Mouse (Mus musculus) kidney, adult 2 months (tissue): Measurements from ENCODE around the gene Trim11. TPM values are rescaled to one million over a fixed set of nuclear protein-coding genes. Genes with fewer than 3 reads are reported as not detected.

Source experiments
- DNase-seq: peaks from one replicate; pipeline ENCODE4 v3.0.0; 2021
- H3K27ac ChIP-seq: fragments of 200-500 bp; 2 replicates; pipeline ENCODE4 v1.5.1; 2012; ENCODE audit warnings: low read depth, low read length, control low read depth, inconsistent platforms; ENCODE audit not compliant: insufficient read depth
- H3K27me3 ChIP-seq: fragments of 200-500 bp; replicated peaks from 2 replicates; pipeline ENCODE4 v1.6.1; 2012; ENCODE audit warnings: mild to moderate bottlenecking, moderate library complexity, low read length, inconsistent platforms; ENCODE audit not compliant: control insufficient read depth, insufficient read depth
- H3K36me3 ChIP-seq: fragments of 200-500 bp; 2 replicates; pipeline ENCODE4 v1.6.1; 2012; ENCODE audit warnings: mild to moderate bottlenecking, moderate library complexity, low read length, inconsistent platforms; ENCODE audit not compliant: control insufficient read depth, insufficient read depth
- H3K4me1 ChIP-seq: fragments of 200-500 bp; 2 replicates; pipeline ENCODE4 v1.6.1; 2011; ENCODE audit warnings: low read length; ENCODE audit not compliant: control insufficient read depth, insufficient read depth
- H3K4me3 ChIP-seq: fragments of 200-500 bp; 2 replicates; pipeline ENCODE4 v1.5.1; 2011; ENCODE audit warnings: mild to moderate bottlenecking, low read depth, low read length, control low read depth; ENCODE audit not compliant: insufficient read depth
- CTCF ChIP-seq: fragments of 200-500 bp; conservative IDR thresholded peaks from 2 replicates; pipeline ENCODE4 v1.5.1; 2011; ENCODE audit warnings: low read depth, mild to moderate bottlenecking, control low read depth, low read length, moderate library complexity, mixed read lengths; ENCODE audit not compliant: insufficient read depth, insufficient read length
- POLR2A ChIP-seq: fragments of 200-500 bp; IDR thresholded peaks from one replicate; pipeline ENCODE4 v1.6.1; 2011; ENCODE audit warnings: low read depth, low read length, control low read depth
- WGBS: fragments of 180-500 bp; shearing (Covaris S2); methylation state at CpG from one replicate; pipeline ENCODE4 v1.1.7; 2018; 5-methylcytosine and 5-hydroxymethylcytosine counted together
- polyA plus RNA-seq: library from polyadenylated mRNA; depleted of rRNA; stranded (reverse); fragments of >200 nt; gene quantifications from 2 replicates; pipeline ENCODE4 v1.2.3, GENCODE M21; 2012

Trim11 gene
- polyA plus RNA-seq, 1 experiment, result 19.4 TPM

DNA sequence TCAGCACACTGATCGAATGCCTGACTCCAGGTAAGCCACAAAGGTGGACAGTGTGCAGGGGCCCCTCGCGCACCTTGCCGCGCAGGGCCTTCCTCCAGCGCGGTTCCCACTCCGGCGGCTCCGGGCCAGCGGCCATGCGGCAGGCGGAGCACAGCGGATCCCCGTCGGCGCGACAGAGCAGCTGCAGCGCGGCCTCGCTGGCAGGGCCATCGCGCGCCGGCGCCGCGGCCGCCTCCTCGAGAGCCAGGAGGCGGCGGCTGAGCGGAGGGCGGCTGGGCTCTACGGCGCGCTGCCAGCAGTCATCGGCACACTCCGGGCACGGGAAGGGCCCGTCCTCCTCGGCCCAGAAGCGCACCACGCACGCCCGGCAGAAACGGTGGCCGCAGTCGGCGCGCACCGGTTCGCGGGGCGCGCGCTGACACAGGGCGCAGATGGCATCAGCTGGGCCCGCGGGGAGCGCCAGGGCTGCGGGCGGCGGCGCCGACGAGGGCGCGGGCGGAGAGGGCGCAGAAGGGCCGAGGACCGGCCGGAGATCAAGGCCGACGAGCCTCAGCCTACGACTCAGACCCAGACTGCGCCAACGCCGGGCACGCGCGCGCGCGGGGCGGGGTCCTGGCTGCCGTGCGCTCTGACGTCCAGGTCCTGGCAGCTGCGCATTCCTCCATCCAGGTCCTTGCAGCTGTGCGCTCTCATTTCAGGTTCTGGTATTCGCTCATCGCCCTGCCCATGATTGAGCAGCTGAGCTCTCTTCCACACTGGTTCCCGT lies 39.4 kb upstream of the Trim11 start, which contains the start of gene Rnf187:
Gene Rnf187 (minus strand): TSS at position 595 of the 766 bp plus-strand sequence.
- TF ChIP-seq CTCF (0 out of 2 replicates have a peak, but pooled peaks have one; percentile 1), POLR2A (peak; percentile 79)
- WGBS, result under 1% methylated on average over 95 of the region's 95 CpGs
- peak; percentile 96 for DNase-seq
- Histone ChIP-seq H3K27me3 (no peaks in the 10 kb centered on the region), H3K27ac (peak within 1 kb of the TSS; percentile 60), H3K4me3 (peak within 1 kb of the TSS; percentile 90), H3K36me3 (peaks cover 2% of the 10 kb centered on the region; the same call in 1 of the 2 replicates), H3K4me1 (peaks cover 10% of the 10 kb centered on the region; the same call in 1 of the 2 replicates)

DNA sequence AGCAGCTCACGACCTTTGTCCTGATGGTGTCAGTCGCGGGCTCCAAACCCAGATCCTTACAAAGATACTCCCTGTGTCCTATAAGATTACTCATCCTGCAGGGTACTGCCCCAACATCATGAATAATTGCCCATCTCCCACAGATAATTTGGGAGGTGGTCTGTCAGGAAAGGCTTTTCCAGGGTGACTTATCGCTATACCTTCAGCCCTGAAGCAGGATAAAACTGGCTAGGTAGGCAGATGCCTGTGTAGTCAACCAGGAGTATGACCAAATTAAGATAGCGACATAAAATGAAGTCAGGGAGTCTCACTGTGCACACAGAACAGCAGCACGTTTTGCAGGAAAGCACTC lies 38.8 kb upstream of the Trim11 start:
- peaks cover 2% of the 10 kb centered on the region; the same call in 1 of the 2 replicates for H3K36me3 ChIP-seq
- WGBS, result 13% methylated on average over 6 of the region's 6 CpGs
- TF ChIP-seq CTCF (no peak), POLR2A (no peak)
- no peaks in the 10 kb centered on the region for H3K27me3 ChIP-seq
- peak overlapping the region; percentile 4; the same call in 1 of the 2 replicates for H3K4me3 ChIP-seq
- DNase-seq, result no peak
- peak overlapping the region; percentile 12; the same call in 1 of the 2 replicates for H3K27ac ChIP-seq
- H3K4me1 ChIP-seq, result peaks cover 10% of the 10 kb centered on the region; the same call in 1 of the 2 replicates

DNA sequence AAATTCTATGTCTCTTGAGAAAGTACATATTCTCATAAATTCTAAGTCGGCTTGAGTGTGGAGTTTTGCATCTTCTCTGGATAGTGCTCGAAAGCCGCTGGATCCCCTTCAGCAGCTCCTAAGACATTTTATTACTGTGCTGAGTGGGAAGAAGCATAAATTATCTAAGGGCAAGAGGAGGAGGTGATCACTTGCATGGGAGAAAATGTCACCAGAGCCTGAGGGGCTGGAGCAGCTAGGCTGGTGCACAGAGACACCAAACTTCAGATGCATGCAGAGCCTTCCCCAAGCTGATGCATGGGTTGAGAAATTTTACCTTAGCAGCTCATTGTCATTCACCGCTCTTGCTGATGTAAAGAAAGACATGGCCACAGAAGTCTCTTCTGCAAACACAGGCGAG lies 33.8 kb upstream of the Trim11 start:
- no peak for DNase-seq
- Histone ChIP-seq H3K4me1 (peaks cover 5% of the 10 kb centered on the region; the same call in 1 of the 2 replicates), H3K27ac (no peak overlapping the region), H3K27me3 (no peaks in the 10 kb centered on the region), H3K4me3 (no peak overlapping the region), H3K36me3 (no peaks in the 10 kb centered on the region)
- TF ChIP-seq POLR2A, result no peak
- TF ChIP-seq CTCF, result no peak
- 62% methylated on average over 5 of the region's 5 CpGs for WGBS

DNA sequence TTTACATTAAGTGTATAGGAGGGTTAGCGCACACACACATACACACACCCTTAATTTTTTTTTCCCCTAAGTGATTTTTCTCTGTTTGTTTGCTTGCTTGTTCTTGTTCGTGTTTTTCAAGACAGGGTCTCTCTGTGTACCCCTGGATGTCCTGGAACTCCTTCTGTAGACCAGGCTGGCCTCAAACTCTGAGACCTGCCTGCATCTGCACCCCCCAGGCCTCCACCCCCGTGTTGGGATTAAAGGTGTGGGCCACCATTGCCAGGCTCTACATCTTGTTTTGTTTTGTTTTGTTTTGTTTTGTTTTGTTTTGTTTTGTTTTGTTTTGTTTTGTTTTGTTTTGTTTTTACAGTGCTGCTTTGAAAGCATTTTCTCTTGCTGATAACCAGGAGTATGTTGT lies 30.6 kb upstream of the Trim11 start:
- Histone ChIP-seq H3K4me3 (no peak overlapping the region), H3K27me3 (no peaks in the 10 kb centered on the region; the same call in 1 of the 2 replicates), H3K36me3 (no peaks in the 10 kb centered on the region), H3K4me1 (peaks cover 5% of the 10 kb centered on the region; the same call in 1 of the 2 replicates), H3K27ac (no peak overlapping the region)
- 89% methylated on average over 3 of the region's 3 CpGs for WGBS
- TF ChIP-seq CTCF, result no peak
- DNase-seq, result no peak

DNA sequence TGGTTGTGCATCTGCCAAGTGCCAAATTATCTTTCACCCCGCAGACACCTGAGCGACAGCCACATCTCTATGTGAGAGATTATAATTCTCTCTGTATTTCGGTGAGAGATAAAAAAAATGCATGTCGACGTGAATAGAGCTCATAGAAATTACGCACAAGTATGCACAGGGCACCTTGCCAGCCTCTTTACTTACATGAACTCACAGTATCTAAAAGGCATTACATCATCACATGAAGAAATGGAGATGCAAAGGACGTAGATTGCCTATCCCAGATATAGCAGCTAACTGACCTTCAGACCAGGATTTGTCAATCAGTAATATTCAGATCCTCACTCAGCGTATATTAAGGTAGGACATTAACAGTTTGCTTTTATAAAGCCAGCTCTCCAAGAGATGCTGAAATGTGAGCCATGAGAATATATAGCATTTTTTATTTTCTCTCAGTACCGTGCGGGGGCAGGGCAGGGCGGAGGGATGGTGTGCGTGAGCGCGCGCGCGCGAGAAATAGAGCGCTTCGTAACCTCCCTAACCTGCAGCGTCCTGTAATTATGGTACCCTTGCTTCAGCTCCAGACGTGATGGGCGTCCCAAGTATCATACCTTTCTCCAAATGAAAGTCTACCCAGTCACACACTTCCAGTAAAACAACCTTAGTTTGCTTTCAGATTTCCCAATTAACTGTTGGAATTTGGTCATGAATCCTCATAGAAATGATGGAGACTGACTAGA lies 29.9 kb upstream of the Trim11 start:
- peak overlapping the region; percentile 63 for H3K4me3 ChIP-seq
- WGBS, result 16% methylated on average over 23 of the region's 23 CpGs
- no peaks in the 10 kb centered on the region for H3K36me3 ChIP-seq
- no peak for DNase-seq
- TF ChIP-seq CTCF (no peak), POLR2A (no peak)
- H3K27ac ChIP-seq, result no peak overlapping the region
- peaks cover 5% of the 10 kb centered on the region; the same call in 1 of the 2 replicates for H3K4me1 ChIP-seq
- no peaks in the 10 kb centered on the region; the same call in 1 of the 2 replicates for H3K27me3 ChIP-seq

DNA sequence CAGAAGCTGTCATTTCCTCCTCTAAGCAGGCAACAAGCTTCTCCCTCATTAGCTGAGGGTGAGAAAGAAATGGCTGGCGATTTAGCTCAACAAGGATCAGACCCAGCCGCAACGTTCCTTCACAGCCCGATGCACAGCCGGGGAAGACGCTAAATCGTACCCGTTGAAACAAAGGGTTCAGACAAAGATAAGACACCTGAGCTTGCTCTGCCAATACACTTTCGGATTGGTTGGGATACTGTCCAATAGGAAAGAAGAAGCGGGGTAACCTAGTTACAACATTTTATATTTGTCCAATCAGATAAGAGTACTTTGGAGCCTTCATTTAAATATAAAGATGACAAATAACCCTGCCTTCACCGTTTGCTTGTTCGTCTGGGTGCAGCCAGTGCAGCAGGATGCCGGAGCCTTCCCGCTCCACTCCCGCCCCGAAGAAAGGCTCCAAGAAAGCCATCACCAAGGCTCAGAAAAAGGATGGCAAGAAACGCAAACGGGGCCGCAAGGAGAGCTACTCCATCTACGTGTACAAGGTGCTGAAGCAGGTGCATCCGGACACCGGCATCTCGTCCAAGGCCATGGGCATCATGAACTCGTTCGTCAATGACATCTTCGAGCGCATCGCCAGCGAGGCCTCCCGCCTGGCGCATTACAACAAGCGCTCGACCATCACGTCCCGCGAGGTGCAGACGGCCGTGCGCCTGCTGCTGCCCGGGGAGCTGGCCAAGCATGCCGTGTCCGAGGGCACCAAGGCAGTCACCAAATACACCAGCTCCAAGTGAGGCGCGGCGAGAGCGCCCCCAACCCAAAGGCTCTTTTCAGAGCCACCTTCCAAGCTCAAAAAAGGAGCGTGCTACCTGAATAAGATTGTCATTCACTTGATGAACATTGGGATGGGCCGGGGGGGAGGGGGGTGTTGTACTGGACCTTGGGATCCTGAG lies 29.1 kb upstream of the Trim11 start, which contains the start of gene Hist3h2ba:
Gene Hist3h2ba (plus strand): TSS at position 379 of the 938 bp plus-strand sequence.
- H3K4me1 ChIP-seq, result peaks cover 8% of the 10 kb centered on the region; the same call in 1 of the 2 replicates
- H3K4me3 ChIP-seq, result peak within 1 kb of the TSS; percentile 63
- under 1% methylated on average over 48 of the region's 48 CpGs for WGBS
- H3K36me3 ChIP-seq, result no peaks in the 10 kb centered on the region
- peak; percentile 84 for DNase-seq
- H3K27ac ChIP-seq, result no peak within 1 kb of the TSS
- no peaks in the 10 kb centered on the region; the same call in 1 of the 2 replicates for H3K27me3 ChIP-seq
- TF ChIP-seq POLR2A (peak; percentile 15), CTCF (no peak)
